Mouse (Mus musculus) MEL (cell line): ENCODE data around the gene Bicdl1. TPM values are rescaled to one million over a fixed set of nuclear protein-coding genes. Genes with fewer than 3 reads are reported as not detected.
A peak's percentile ranks its signal among the peaks of the same experiment; 100 is the strongest.

ENCODE experiments used
- DNase-seq: peaks from one replicate; pipeline ENCODE4 v3.0.0; 2011; ENCODE audit warnings: low read depth, low spot score
- H3K27ac ChIP-seq: 2 replicates; pipeline ENCODE4 v1.5.1; 2012; ENCODE audit warnings: low read depth, mild to moderate bottlenecking, control low read depth, low read length, moderate library complexity; ENCODE audit not compliant: control insufficient read depth
- H3K27me3 ChIP-seq, 2 experiments: fragments of 150-350 bp in 1 of 2; sonication (generic) in 1 of 2; 2 replicates each; pipeline ENCODE4 v1.6.1; 2012; ENCODE audit warnings: low read length in 2 of 2, mild to moderate bottlenecking in 2 of 2, improper control_type of control experiment in 1 of 2, moderate library complexity in 1 of 2; ENCODE audit not compliant: insufficient read depth in 2 of 2, control insufficient read depth in 1 of 2
- H3K36me3 ChIP-seq, 2 experiments: 2 replicates each; pipeline ENCODE4 v1.6.1; 2012 to 2014; ENCODE audit warnings: low read length in 2 of 2, improper control_type of control experiment in 1 of 2, inconsistent platforms in 1 of 2, mild to moderate bottlenecking in 1 of 2; ENCODE audit not compliant: insufficient read depth in 2 of 2, control insufficient read depth in 1 of 2
- H3K4me1 ChIP-seq, 2 experiments: fragments of 150-350 bp in 1 of 2; sonication (generic) in 1 of 2; 2 replicates each; pipeline ENCODE4 v1.6.1; 2012; ENCODE audit warnings: low read length in 2 of 2, improper control_type of control experiment in 1 of 2, mild to moderate bottlenecking in 1 of 2; ENCODE audit not compliant: insufficient read depth in 2 of 2, control insufficient read depth in 1 of 2
- H3K4me3 ChIP-seq, 2 experiments: fragments of 150-350 bp in 1 of 2; sonication (generic) in 1 of 2; 2 replicates each; pipeline ENCODE4 v1.5.1; 2012; ENCODE audit warnings: low read depth in 2 of 2, low read length in 2 of 2, mild to moderate bottlenecking in 2 of 2, moderate library complexity in 2 of 2, control low read depth in 1 of 2, improper control_type of control experiment in 1 of 2; ENCODE audit not compliant: control insufficient read depth in 1 of 2, insufficient read depth in 1 of 2
- H3K79me2 ChIP-seq: 2 replicates; pipeline ENCODE4 v1.6.1; 2012; ENCODE audit warnings: mild to moderate bottlenecking, low read length, moderate library complexity; ENCODE audit not compliant: control insufficient read depth, poor library complexity, insufficient read depth
- H3K9ac ChIP-seq: 2 replicates; pipeline ENCODE4 v1.6.1; 2012; ENCODE audit warnings: low read depth, mild to moderate bottlenecking, control low read depth, low read length, moderate library complexity; ENCODE audit not compliant: control insufficient read depth, poor library complexity, severe bottlenecking
- H3K9me3 ChIP-seq: fragments of 150-350 bp; sonication (generic); replicated peaks from 2 replicates; pipeline ENCODE4 v1.6.1; 2012; ENCODE audit warnings: mild to moderate bottlenecking, low read length, improper control_type of control experiment, moderate library complexity; ENCODE audit not compliant: insufficient read depth
- CTCF ChIP-seq, 3 experiments: IDR thresholded peaks in 2 of 3; conservative IDR thresholded peaks in 1 of 3; 2 replicates each; pipeline ENCODE4 v1.5.1; 2011 to 2012; ENCODE audit warnings: low read length in 3 of 3, low read depth in 2 of 3, mild to moderate bottlenecking in 2 of 3, improper control_type of control experiment in 1 of 3, inconsistent platforms in 1 of 3, mixed read lengths in 1 of 3, moderate library complexity in 1 of 3; ENCODE audit not compliant: control insufficient read depth in 1 of 3, insufficient read depth in 1 of 3, poor library complexity in 1 of 3, severe bottlenecking in 1 of 3
- E2F4 ChIP-seq: IDR thresholded peaks from 2 replicates; pipeline ENCODE4 v1.6.1; 2011; ENCODE audit warnings: low read depth, low read length, improper control_type of control experiment, borderline replicate concordance
- EP300 ChIP-seq, 2 experiments: IDR thresholded peaks; 2 replicates each; pipeline ENCODE4 v1.6.1; 2011; ENCODE audit warnings: improper control_type of control experiment in 2 of 2, low read length in 2 of 2, low read depth in 1 of 2, mild to moderate bottlenecking in 1 of 2
- GABPA ChIP-seq: IDR thresholded peaks from 2 replicates; pipeline ENCODE4 v1.6.1; 2012; ENCODE audit warnings: low read depth, mild to moderate bottlenecking, inconsistent platforms, low read length, improper control_type of control experiment, moderate library complexity
- HCFC1 ChIP-seq: IDR thresholded peaks from 2 replicates; pipeline ENCODE4 v1.6.1; 2012; ENCODE audit warnings: low read depth, mild to moderate bottlenecking, inconsistent platforms, low read length, improper control_type of control experiment, moderate library complexity
- JUND ChIP-seq: IDR thresholded peaks from 2 replicates; pipeline ENCODE4 v1.6.1; 2011; ENCODE audit warnings: low read depth, mild to moderate bottlenecking, improper control_type of control experiment, low read length
- MAFK ChIP-seq: IDR thresholded peaks from 2 replicates; pipeline ENCODE4 v1.6.1; 2011; ENCODE audit warnings: low read depth, mild to moderate bottlenecking, low read length, improper control_type of control experiment, borderline replicate concordance
- MXI1 ChIP-seq: IDR thresholded peaks from 2 replicates; pipeline ENCODE4 v1.6.1; 2011; ENCODE audit warnings: mild to moderate bottlenecking, low read depth, low read length, improper control_type of control experiment
- MYB ChIP-seq: IDR thresholded peaks from 2 replicates; pipeline ENCODE4 v1.6.1; 2011; ENCODE audit warnings: mild to moderate bottlenecking, low read depth, low read length, improper control_type of control experiment
- MYC ChIP-seq: IDR thresholded peaks from 2 replicates; pipeline ENCODE4 v1.6.1; 2011; ENCODE audit warnings: low read depth, mild to moderate bottlenecking, low read length, improper control_type of control experiment, moderate library complexity
- NRF1 ChIP-seq: IDR thresholded peaks from 2 replicates; pipeline ENCODE4 v1.6.1; 2014; ENCODE audit warnings: low read depth, mild to moderate bottlenecking, inconsistent platforms, low read length, improper control_type of control experiment, moderate library complexity; ENCODE audit not compliant: poor library complexity, insufficient read depth, severe bottlenecking
- POLR2A ChIP-seq, 2 experiments: IDR thresholded peaks; 2 replicates each; pipeline ENCODE4 v1.6.1; 2011 to 2012; ENCODE audit warnings: low read length in 2 of 2, mild to moderate bottlenecking in 2 of 2, control low read depth in 1 of 2, improper control_type of control experiment in 1 of 2, low read depth in 1 of 2, moderate library complexity in 1 of 2; ENCODE audit not compliant: control insufficient read depth in 1 of 2, insufficient read depth in 1 of 2, poor library complexity in 1 of 2
- POLR2AphosphoS2 ChIP-seq: IDR thresholded peaks from 2 replicates; pipeline ENCODE4 v1.6.1; 2011; ENCODE audit warnings: low read length, improper control_type of control experiment
- RCOR1 ChIP-seq: IDR thresholded peaks from 2 replicates; pipeline ENCODE4 v1.6.1; 2012; ENCODE audit warnings: low read depth, mild to moderate bottlenecking, inconsistent platforms, low read length, improper control_type of control experiment
- SIN3A ChIP-seq: IDR thresholded peaks from 2 replicates; pipeline ENCODE4 v1.6.1; 2012; ENCODE audit warnings: low read length, improper control_type of control experiment, inconsistent platforms
- SMC3 ChIP-seq: IDR thresholded peaks from 2 replicates; pipeline ENCODE4 v1.6.1; 2011; ENCODE audit warnings: low read depth, low read length, improper control_type of control experiment
- TCF12 ChIP-seq: IDR thresholded peaks from 2 replicates; pipeline ENCODE4 v1.6.1; 2014; ENCODE audit warnings: low read depth, mild to moderate bottlenecking, inconsistent platforms, low read length, improper control_type of control experiment, moderate library complexity
- ZC3H11A ChIP-seq: IDR thresholded peaks from 2 replicates; pipeline ENCODE4 v1.6.1; 2012; ENCODE audit warnings: low read depth, mild to moderate bottlenecking, inconsistent platforms, low read length, improper control_type of control experiment
- ZNF384 ChIP-seq: IDR thresholded peaks from 2 replicates; pipeline ENCODE4 v1.6.1; 2012; ENCODE audit warnings: low read depth, mild to moderate bottlenecking, inconsistent platforms, low read length, improper control_type of control experiment
- polyA plus RNA-seq, 2 experiments: library from polyadenylated mRNA; stranded (reverse) in 1 of 2; unstranded in 1 of 2; fragments of >175 nt in 1 of 2; fragments of >200 nt in 1 of 2; gene quantifications; 2 replicates each; pipeline versions ENCODE4 v1.2.1 to v1.2.4; 2012; ENCODE audit warnings: low replicate concordance in 2 of 2, low read depth in 1 of 2; ENCODE audit not compliant: insufficient read length in 2 of 2, insufficient read depth in 1 of 2, missing spikeins in 1 of 2
- total RNA-seq: library from RNA; depleted of rRNA; stranded (reverse); fragments of 300-350 nt; gene quantifications from 2 replicates; pipeline ENCODE4 v1.2.3, GENCODE M21; 2012

Gene Bicdl1
- total and polyA plus RNA-seq, 3 experiments: 3.5 to 13.4 TPM; not detected in 1

GRCm38 (mm10) chr5:115770048-115770447, 38.6 kb upstream of the Bicdl1 start:
- peak; percentile 57 for DNase-seq
- no peaks in the 10 kb centered on the region for H3K36me3 ChIP-seq
- TF ChIP-seq MXI1: no peak
- peak; percentile 24 to 43 (median 38); a peak in 5 of 6 replicates for TF ChIP-seq CTCF (IDR thresholded peaks at IDR 0.05 in 2 of 3, conservative IDR thresholded peaks at IDR 0.05 in 1 of 3; ENCODE audit: control insufficient read depth in 1 of 3, insufficient read depth in 1 of 3, low read depth in 2 of 3, low read length in 3 of 3, poor library complexity in 1 of 3, severe bottlenecking in 1 of 3)
- H3K79me2 ChIP-seq: no peaks in the 10 kb centered on the region
- H3K27me3 ChIP-seq: 0 out of 4 replicates have a peak, but pooled peaks cover 0 to 1% of the 10 kb centered on the region in 2 experiments
- no peak overlapping the region for H3K9ac ChIP-seq
- no peak overlapping the region for H3K27ac ChIP-seq
- no peaks in the 10 kb centered on the region for H3K4me1 ChIP-seq
- H3K4me3 ChIP-seq: no peak overlapping the region
- no peaks in the 10 kb centered on the region for H3K9me3 ChIP-seq

- Histone ChIP-seq H3K79me2 (no peaks in the 10 kb centered on the region), H3K27me3 (0 out of 4 replicates have a peak, but pooled peaks cover 0 to 1% of the 10 kb centered on the region in 2 experiments), H3K4me1 (no peaks in the 10 kb centered on the region), H3K9me3 (no peaks in the 10 kb centered on the region), H3K4me3 (no peak overlapping the region), H3K27ac (no peak overlapping the region), H3K36me3 (no peaks in the 10 kb centered on the region), H3K9ac (no peak overlapping the region)
- no peak for DNase-seq
- no peak for TF ChIP-seq MYB
- TF ChIP-seq SIN3A: no peak
- TF ChIP-seq MYC: no peak
- TF ChIP-seq EP300 (IDR thresholded peaks at IDR 0.05; ENCODE audit: low read depth in 1 of 2, low read length in 2 of 2): no peak
- TF ChIP-seq ZC3H11A: no peak
- no peak for TF ChIP-seq POLR2A (IDR thresholded peaks at IDR 0.05; ENCODE audit: control insufficient read depth in 1 of 2, insufficient read depth in 1 of 2, low read depth in 1 of 2, low read length in 2 of 2, poor library complexity in 1 of 2)
- TF ChIP-seq MAFK: no peak
- no peak for TF ChIP-seq RCOR1
- TF ChIP-seq HCFC1: no peak
- TF ChIP-seq JUND: no peak
- no peak for TF ChIP-seq NRF1
- no peak for TF ChIP-seq POLR2AphosphoS2
Measured at GRCm38 (mm10) chr5:115769116-115769515, 37.7 kb upstream of the Bicdl1 start.

GRCm38 (mm10) chr5:115766821-115767220, 35.4 kb upstream of the Bicdl1 start:
- TF ChIP-seq MAFK (no peak), NRF1 (no peak), SMC3 (no peak), CTCF (IDR thresholded peaks at IDR 0.05 in 2 of 3, conservative IDR thresholded peaks at IDR 0.05 in 1 of 3; ENCODE audit: control insufficient read depth in 1 of 3, insufficient read depth in 1 of 3, low read depth in 2 of 3, low read length in 3 of 3, poor library complexity in 1 of 3, severe bottlenecking in 1 of 3) (no peak), E2F4 (no peak), ZNF384 (no peak), TCF12 (no peak), GABPA (no peak)
- no peak for DNase-seq

More at GRCm38 (mm10) chr5:115766821-115767220, 35.4 kb upstream of the Bicdl1 start:
- H3K4me3 ChIP-seq: no peak overlapping the region
- H3K79me2 ChIP-seq: no peaks in the 10 kb centered on the region
- no peak overlapping the region for H3K9ac ChIP-seq
- no peaks in the 10 kb centered on the region for H3K36me3 ChIP-seq
- H3K9me3 ChIP-seq: no peaks in the 10 kb centered on the region
- H3K27ac ChIP-seq: no peak overlapping the region
- no peaks in the 10 kb centered on the region for H3K4me1 ChIP-seq
- 0 out of 4 replicates have a peak, but pooled peaks cover 0 to 1% of the 10 kb centered on the region in 2 experiments for H3K27me3 ChIP-seq
